Mouse (Mus musculus) Muller cell, postnatal 12 days (primary cell): Measurements from ENCODE around the gene Clec2i.
"Not testable (repeated sequence)": the region's sequence is repeated elsewhere in the genome, so short reads cannot be mapped to it uniquely, and the experiment has no call there.

Source experiments
- DNase-seq: peaks from one replicate; pipeline ENCODE4 v3.0.0-alpha.2; 2015; ENCODE audit errors: inconsistent ontology term

The Clec2i gene

GRCm38 (mm10) chr6:128854895-128855294, 32.5 kb upstream of the Clec2i start:
- DNase-seq = no peak

GRCm38 (mm10) chr6:128855477-128855876, 31.9 kb upstream of the Clec2i start:
- no peak for DNase-seq

GRCm38 (mm10) chr6:128856250-128856649, 31.1 kb upstream of the Clec2i start:
- peak; percentile 71 for DNase-seq

GRCm38 (mm10) chr6:128857976-128858375, 29.4 kb upstream of the Clec2i start:
- no peak for DNase-seq

- no peak for DNase-seq
Measured at GRCm38 (mm10) chr6:128868861-128869260, 18.5 kb upstream of the Clec2i start.

GRCm38 (mm10) chr6:128871910-128872610, 15.3 kb upstream of the Clec2i start:
- DNase-seq = no peak

GRCm38 (mm10) chr6:128888834-128889233, 1.4 kb downstream of the Clec2i start:
- no peak for DNase-seq

- DNase-seq = no peak
Measured at GRCm38 (mm10) chr6:128890948-128891355, 3.6 kb downstream of the Clec2i start, which contains the start of gene BC035044. Gene BC035044 (minus strand): TSS chr6:128891126.

- DNase-seq = no peak
Measured at GRCm38 (mm10) chr6:128895404-128896001, 8.1 kb downstream of the Clec2i start.

- DNase-seq = no peak
Measured at GRCm38 (mm10) chr6:128900044-128900443, 12.7 kb downstream of the Clec2i start.

- not testable (repeated sequence) for DNase-seq
Measured at GRCm38 (mm10) chr6:128900796-128901552, 13.6 kb downstream of the Clec2i start.

- DNase-seq = no peak
Measured at GRCm38 (mm10) chr6:128913598-128914254, 26.3 kb downstream of the Clec2i start.

GRCm38 (mm10) chr6:128917322-128917721, 29.9 kb downstream of the Clec2i start:
- no peak for DNase-seq

GRCm38 (mm10) chr6:128933050-128933449, 45.7 kb downstream of the Clec2i start:
- no peak for DNase-seq

GRCm38 (mm10) chr6:128934081-128934480, 46.7 kb downstream of the Clec2i start, which contains the start of gene Clec2g:
Gene Clec2g (plus strand): TSS chr6:128934381.
- DNase-seq = not testable (repeated sequence)

GRCm38 (mm10) chr6:128935889-128936665, 48.7 kb downstream of the Clec2i start:
- DNase-seq = not testable (repeated sequence)

GRCm38 (mm10) chr6:128941646-128942421, 54.4 kb downstream of the Clec2i start:
- peak; percentile 54 for DNase-seq

GRCm38 (mm10) chr6:128945564-128945963, 58.2 kb downstream of the Clec2i start:
- no peak for DNase-seq
